Mouse (Mus musculus) megakaryocyte, embryonic 14.5 days (primary cell): Measurements from ENCODE around the gene Gfod1.

Experiments used
- FLI1 ChIP-seq: IDR thresholded peaks from 2 replicates; pipeline ENCODE4 v1.6.1; 2012; ENCODE audit warnings: low read length, inconsistent platforms, mixed read lengths
- GATA1 ChIP-seq: IDR thresholded peaks from 3 replicates; pipeline ENCODE4 v1.6.1; 2012; ENCODE audit warnings: mixed read lengths, low read length, inconsistent platforms, borderline replicate concordance

GRCm38 (mm10) chr13:43218764-43219163, 85.2 kb downstream of the Gfod1 start:
- no peak for TF ChIP-seq GATA1
- TF ChIP-seq FLI1: no peak
